Mouse (Mus musculus) hindbrain, embryonic 10.5 days (tissue): ENCODE data around the gene Rnf41. TPM values are rescaled to one million over a fixed set of nuclear protein-coding genes. Genes with fewer than 3 reads are reported as not detected.

ENCODE experiments used
- DNase-seq: peaks from one replicate; pipeline ENCODE4 v3.0.0-alpha.2; 2017; ENCODE audit warnings: low spot score
- H3K27ac ChIP-seq: fragments of 300-500 bp; sonication (generic); 2 replicates; pipeline ENCODE4 v1.5.1; 2016; ENCODE audit warnings: mild to moderate bottlenecking, moderate library complexity
- H3K27me3 ChIP-seq: fragments of 300-500 bp; sonication (generic); 2 replicates; pipeline ENCODE4 v1.6.1; 2016; ENCODE audit warnings: mild to moderate bottlenecking; ENCODE audit not compliant: poor library complexity, insufficient read depth, severe bottlenecking
- H3K36me3 ChIP-seq: fragments of 300-500 bp; sonication (generic); 2 replicates; pipeline ENCODE4 v1.6.1; 2016; ENCODE audit warnings: mild to moderate bottlenecking, moderate library complexity
- H3K4me1 ChIP-seq: fragments of 300-500 bp; sonication (generic); replicated peaks from 2 replicates; pipeline ENCODE4 v1.6.1; 2016; ENCODE audit warnings: mild to moderate bottlenecking
- H3K4me3 ChIP-seq: fragments of 300-500 bp; sonication (generic); 2 replicates; pipeline ENCODE4 v1.5.1; 2016; ENCODE audit warnings: mild to moderate bottlenecking, moderate library complexity
- H3K9me3 ChIP-seq: fragments of 300-500 bp; sonication (generic); 2 replicates; pipeline ENCODE4 v1.6.1; 2016; ENCODE audit warnings: mild to moderate bottlenecking, moderate library complexity
- WGBS: fragments of 180-500 bp; shearing (Covaris S2); methylation state at CpG from one replicate; pipeline ENCODE4 v1.1.7; 2016; 5-methylcytosine and 5-hydroxymethylcytosine counted together
- polyA plus RNA-seq: library from polyadenylated mRNA; unstranded; fragments of >200 nt; fragmentation: Nextera tagmentation; extraction: Ambion mirVana; gene quantifications from 2 replicates; pipeline ENCODE4 v1.2.1, GENCODE M21; 2016

Rnf41 gene
- polyA plus RNA-seq, 1 experiment from 2014 or later, result 46.7 TPM

DNA sequence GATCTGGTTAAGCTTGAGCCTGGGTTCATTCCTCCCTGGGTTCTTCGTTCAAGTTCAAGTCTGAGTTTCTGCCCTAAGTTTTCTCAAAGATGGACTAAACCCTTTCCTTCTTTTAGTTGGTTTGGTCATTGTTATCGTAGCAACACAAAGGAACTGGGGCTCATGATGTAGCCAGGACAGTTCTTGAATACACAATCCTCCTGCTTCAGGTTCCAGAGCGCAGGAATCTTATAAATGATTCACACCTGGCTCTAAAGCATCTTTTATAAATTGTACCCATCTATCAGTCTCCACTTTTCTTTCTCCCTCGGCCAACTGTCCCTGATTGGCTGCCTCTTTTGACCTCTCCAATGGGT lies 35.4 kb upstream of the Rnf41 start:
- Histone ChIP-seq H3K27ac (peak overlapping the region; percentile 98), H3K4me3 (peak overlapping the region; percentile 98), H3K36me3 (peaks cover 32% of the 10 kb centered on the region), H3K27me3 (no peaks in the 10 kb centered on the region), H3K9me3 (no peaks in the 10 kb centered on the region), H3K4me1 (peaks cover 28% of the 10 kb centered on the region)
- DNase-seq, result no peak
- WGBS, result 49% methylated on average over 4 of the region's 4 CpGs

DNA sequence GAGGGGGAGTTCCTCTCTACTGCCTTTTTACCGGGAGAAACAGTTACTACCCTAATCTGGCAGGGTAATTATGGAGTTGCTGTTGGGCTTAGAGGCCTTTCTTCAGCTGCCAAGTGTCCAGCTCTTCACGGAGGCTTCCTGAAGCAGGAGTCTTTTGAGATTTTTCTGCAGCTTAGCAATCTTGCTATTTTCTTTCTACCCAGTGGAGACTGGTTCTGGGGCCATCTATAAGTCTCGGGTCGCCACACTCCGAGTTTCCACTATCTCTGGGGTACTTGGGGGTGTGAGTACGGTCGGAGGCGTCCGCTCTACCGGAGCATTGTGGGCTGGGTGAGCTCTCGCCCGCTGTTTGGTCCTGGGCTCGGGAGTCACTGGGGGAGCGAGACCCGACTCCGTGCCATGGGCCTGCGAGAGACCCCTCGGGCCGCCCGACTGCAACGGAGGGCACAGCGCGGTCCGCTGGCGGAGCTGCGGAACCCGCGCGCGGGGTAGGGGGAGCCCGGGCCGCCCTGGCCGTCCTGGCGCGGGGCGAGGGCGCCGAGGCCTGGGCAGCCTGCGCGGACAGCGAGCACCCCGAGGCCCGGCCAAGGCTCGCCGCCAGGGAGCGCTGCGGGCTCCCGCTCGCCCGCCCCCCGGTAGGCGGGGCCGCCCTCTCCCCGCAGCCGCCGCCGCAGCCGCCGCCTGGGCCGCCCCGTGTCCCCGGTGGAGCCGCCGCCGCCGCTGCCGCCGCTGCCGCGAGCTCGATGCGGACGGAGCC lies 34.8 kb upstream of the Rnf41 start, which contains the start of gene Ankrd52:
TSS of gene Ankrd52 (plus strand) at position 661 of the 757 bp plus-strand sequence.
- Histone ChIP-seq H3K27me3 (no peaks in the 10 kb centered on the region), H3K4me1 (peaks cover 28% of the 10 kb centered on the region), H3K27ac (peak within 1 kb of the TSS; percentile 98), H3K4me3 (peak within 1 kb of the TSS; percentile 98), H3K9me3 (no peaks in the 10 kb centered on the region), H3K36me3 (peaks cover 37% of the 10 kb centered on the region)
- under 1% methylated on average over 72 of the region's 73 CpGs for WGBS
- peak; percentile 84 for DNase-seq

DNA sequence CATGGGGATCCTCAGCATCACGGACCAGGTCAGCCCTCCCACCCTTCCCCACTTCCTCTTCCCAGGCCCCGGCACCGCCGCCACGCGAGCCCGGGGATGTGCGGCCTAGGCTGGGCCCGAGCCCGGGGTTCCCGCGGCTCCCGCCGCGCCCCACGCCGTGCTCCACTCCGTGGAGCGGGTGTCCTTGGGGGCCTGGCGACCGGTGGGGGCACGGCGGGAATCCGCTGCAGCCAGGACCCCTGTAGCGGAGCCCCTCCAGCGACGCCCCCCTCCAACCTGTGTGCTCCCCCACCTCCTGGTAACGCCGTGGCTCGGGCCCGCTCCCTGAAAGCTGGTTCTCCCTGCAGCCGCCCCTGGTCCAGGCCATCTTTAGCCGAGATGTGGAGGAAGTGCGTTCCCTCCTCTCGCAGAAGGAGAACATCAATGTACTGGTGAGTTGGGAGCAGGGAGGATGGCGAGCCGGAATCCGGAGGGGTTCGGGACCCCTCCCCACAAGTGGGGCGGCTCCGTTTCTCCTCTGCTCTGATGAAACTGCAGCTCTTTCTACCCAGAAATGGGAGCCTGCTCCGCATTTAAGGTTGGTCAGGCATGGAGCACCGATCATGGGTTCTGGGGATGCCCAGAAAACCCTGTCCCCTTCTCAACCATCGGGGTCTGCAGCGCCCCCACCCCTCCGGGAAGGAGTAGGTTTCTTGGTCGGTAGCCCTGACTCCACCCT lies 34.1 kb upstream of the Rnf41 start:
- Histone ChIP-seq H3K27me3 (no peaks in the 10 kb centered on the region), H3K9me3 (no peaks in the 10 kb centered on the region), H3K36me3 (peaks cover 45% of the 10 kb centered on the region), H3K4me1 (peaks cover 28% of the 10 kb centered on the region), H3K4me3 (peak overlapping the region; percentile 98), H3K27ac (peak overlapping the region; percentile 98)
- peak; percentile 71 for DNase-seq
- WGBS, result under 1% methylated on average over 46 of the region's 47 CpGs

DNA sequence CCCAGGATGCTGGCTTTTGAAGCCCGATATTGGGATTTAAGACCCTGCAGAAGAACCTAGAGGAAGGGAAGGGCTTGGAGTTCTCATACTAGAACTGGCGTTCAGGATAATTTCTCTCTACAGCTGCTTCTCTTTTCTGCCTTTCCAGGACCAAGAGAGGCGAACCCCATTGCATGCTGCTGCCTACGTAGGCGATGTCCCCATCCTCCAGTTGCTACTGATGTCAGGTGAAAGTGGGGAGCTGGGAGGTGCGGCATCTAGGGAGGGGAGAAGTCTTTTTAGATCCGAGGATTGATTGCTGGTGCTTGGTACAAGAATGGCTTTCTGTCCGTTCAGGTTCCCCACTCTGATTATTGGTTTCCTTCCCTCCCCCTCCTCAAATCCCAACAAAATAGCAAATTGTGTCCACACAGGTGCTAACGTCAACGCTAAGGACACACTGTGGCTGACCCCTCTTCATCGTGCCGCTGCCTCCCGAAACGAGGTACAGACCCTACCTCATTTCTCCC lies 33.5 kb upstream of the Rnf41 start:
- Histone ChIP-seq H3K4me1 (peaks cover 28% of the 10 kb centered on the region), H3K4me3 (peak overlapping the region; percentile 98), H3K27me3 (no peaks in the 10 kb centered on the region), H3K36me3 (peaks cover 51% of the 10 kb centered on the region), H3K27ac (peak overlapping the region; percentile 98), H3K9me3 (no peaks in the 10 kb centered on the region)
- 61% methylated on average over 14 of the region's 14 CpGs for WGBS
- DNase-seq, result no peak

DNA sequence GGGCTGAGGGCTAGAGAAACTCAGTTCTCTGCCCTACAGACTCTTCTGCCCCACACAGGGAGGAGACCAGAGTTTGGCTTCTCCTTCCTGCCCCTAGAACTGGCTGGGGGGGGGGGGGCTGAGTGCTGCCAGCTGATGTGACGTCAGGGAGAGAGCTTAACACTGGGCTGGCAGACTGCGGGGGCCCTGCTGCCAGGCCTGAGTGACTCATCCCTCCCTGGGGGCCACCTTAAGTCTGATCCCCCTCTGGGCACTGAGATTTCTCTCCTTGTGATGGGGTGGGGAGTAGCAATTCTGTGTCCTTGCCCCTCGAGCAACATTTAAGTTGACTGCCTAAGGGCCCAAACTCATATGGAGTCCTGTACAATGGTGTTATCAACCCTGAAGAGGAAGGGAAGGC lies 33.0 kb upstream of the Rnf41 start:
- DNase-seq, result no peak
- no peaks in the 10 kb centered on the region for H3K27me3 ChIP-seq
- peak overlapping the region; percentile 98; the same call in 1 of the 2 replicates for H3K27ac ChIP-seq
- WGBS, result 78% methylated on average over 3 of the region's 3 CpGs
- no peaks in the 10 kb centered on the region for H3K9me3 ChIP-seq
- peaks cover 56% of the 10 kb centered on the region for H3K36me3 ChIP-seq
- H3K4me1 ChIP-seq, result peaks cover 28% of the 10 kb centered on the region
- H3K4me3 ChIP-seq, result peak overlapping the region; percentile 98

DNA sequence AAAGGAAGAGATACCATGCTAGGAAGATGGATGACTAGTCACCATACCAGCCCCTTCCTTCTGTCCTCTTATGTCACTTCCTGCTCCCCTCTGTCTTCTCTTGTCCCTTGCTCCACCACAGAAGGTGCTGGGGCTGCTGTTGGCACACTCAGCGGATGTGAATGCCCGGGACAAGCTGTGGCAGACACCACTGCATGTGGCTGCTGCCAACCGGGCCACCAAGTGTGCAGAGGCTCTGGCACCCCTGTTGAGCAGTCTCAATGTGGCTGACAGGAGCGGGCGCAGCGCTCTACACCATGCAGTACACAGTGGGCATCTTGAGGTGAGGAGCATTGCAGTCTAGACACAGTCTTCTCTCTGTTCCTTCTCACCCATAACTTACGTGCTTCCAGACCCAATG lies 32.2 kb upstream of the Rnf41 start:
- Histone ChIP-seq H3K27me3 (no peaks in the 10 kb centered on the region), H3K9me3 (no peaks in the 10 kb centered on the region), H3K36me3 (peaks cover 64% of the 10 kb centered on the region), H3K27ac (no peak overlapping the region), H3K4me1 (peaks cover 28% of the 10 kb centered on the region), H3K4me3 (no peak overlapping the region)
- DNase-seq, result no peak
- 98% methylated on average over 7 of the region's 7 CpGs for WGBS

DNA sequence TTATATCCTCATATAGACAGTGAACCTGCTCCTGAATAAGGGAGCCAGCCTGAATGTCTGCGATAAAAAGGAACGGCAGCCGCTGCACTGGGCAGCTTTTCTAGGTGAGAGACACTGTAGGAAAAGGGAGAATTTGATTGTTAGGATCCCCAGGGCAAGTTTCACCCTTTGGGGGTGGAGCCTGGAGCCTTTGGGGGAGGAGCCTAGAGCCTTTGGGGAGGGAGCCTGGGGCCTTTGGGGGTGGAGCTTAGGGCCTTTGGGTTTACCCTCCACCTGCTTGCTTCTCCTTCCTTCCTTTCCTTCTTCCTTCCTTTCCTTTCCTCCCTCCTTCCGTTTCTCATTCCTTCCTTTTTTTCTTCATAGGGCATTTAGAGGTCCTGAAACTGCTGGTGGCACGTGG lies 30.9 kb upstream of the Rnf41 start:
- peaks cover 28% of the 10 kb centered on the region for H3K4me1 ChIP-seq
- WGBS, result 88% methylated on average over 5 of the region's 5 CpGs
- H3K27me3 ChIP-seq, result no peaks in the 10 kb centered on the region
- H3K9me3 ChIP-seq, result no peaks in the 10 kb centered on the region
- DNase-seq, result no peak
- peaks cover 77% of the 10 kb centered on the region for H3K36me3 ChIP-seq
- no peak overlapping the region for H3K4me3 ChIP-seq
- H3K27ac ChIP-seq, result no peak overlapping the region

DNA sequence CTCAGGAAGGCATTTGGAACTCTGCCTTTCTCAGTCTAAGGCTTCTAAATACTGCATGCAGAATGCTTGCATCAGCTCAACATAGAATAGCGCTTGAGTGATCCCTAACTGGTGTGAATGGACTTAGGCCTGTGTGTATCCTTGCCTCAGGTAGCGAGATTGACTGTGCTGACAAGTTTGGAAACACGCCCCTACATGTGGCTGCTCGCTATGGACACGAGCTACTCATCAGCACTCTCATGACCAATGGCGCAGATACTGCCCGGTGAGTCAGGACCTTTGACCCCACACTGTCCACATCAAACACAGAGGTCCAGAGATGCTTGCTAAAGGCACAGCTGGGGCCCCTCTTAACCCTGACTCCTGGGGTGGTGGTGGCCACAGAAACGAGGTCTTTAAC lies 29.0 kb upstream of the Rnf41 start:
- 83% methylated on average over 8 of the region's 8 CpGs for WGBS
- H3K4me3 ChIP-seq, result no peak overlapping the region

DNA sequence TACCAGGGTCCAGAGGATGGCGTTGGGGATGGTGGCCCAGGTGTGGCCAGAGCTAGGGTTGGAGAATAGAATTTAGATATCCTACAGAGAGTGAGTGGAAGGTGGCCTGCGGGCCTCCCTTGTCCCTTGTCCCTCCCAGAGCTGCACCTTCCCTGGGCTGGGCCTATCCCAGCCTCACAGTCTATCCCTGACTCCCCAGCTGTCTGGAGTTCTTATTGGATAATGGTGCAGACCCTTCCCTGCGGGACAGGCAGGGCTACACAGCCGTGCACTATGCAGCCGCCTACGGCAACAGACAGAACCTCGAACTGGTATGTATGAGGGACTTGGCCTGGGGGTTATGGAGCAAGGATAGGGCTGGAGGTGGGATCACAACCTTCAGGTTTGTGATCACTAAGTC lies 25.6 kb upstream of the Rnf41 start:
- H3K4me1 ChIP-seq, result no peaks in the 10 kb centered on the region
- H3K36me3 ChIP-seq, result peaks cover 100% of the 10 kb centered on the region
- DNase-seq, result no peak
- WGBS, result 88% methylated on average over 7 of the region's 7 CpGs
- H3K27ac ChIP-seq, result no peak overlapping the region
- no peaks in the 10 kb centered on the region for H3K27me3 ChIP-seq
- H3K4me3 ChIP-seq, result no peak overlapping the region
- H3K9me3 ChIP-seq, result no peaks in the 10 kb centered on the region

More for the DNA sequence above, 29.0 kb upstream of the Rnf41 start:
- H3K27me3 ChIP-seq, result no peaks in the 10 kb centered on the region
- no peak overlapping the region for H3K27ac ChIP-seq
- no peaks in the 10 kb centered on the region for H3K9me3 ChIP-seq
- peaks cover 96% of the 10 kb centered on the region for H3K36me3 ChIP-seq
- no peak for DNase-seq
- H3K4me1 ChIP-seq, result peaks cover 18% of the 10 kb centered on the region

DNA sequence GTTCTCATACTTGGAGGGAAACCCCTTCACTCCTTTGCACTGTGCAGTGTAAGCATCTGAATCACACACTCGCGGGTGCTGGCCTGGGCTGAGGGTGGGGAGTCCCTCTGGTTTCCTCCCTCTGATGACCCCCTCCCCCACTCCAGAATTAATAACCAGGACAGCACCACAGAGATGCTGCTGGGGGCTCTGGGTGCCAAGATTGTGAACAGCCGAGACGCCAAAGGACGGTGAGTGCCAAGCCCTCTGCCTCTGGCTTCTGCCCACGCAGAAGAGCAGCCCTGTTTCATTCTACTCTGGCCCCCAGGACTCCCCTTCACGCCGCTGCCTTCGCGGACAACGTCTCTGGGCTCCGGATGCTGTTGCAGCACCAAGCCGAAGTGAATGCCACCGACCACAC lies 22.5 kb upstream of the Rnf41 start:
- WGBS, result 91% methylated on average over 14 of the region's 14 CpGs
- peaks cover 100% of the 10 kb centered on the region for H3K36me3 ChIP-seq

DNA sequence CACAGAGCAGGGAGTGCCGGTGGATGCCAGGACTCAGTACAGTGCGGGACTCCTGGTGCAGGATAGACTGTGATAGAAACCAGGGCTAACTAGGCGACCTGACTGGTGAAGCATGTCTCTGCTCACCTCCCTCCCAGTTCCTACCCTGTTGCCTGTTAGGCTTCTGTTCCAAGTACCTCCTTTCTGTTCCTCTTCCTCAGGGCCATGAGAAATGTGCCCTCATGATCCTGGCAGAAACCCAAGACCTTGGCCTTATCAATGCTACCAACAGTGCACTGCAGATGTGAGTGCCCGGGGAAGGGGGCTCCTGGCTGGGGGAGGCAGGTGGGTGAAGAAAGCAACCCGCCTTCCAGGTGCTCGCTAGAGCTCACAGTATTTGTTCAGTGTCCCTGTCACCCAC lies 21.9 kb upstream of the Rnf41 start:
- Histone ChIP-seq H3K27me3 (no peaks in the 10 kb centered on the region), H3K4me3 (no peak overlapping the region), H3K27ac (no peak overlapping the region), H3K9me3 (no peaks in the 10 kb centered on the region), H3K36me3 (peaks cover 100% of the 10 kb centered on the region), H3K4me1 (peaks cover 16% of the 10 kb centered on the region)
- no peak for DNase-seq
- WGBS, result 92% methylated on average over 6 of the region's 6 CpGs

More for the DNA sequence above, 22.5 kb upstream of the Rnf41 start:
- no peak for DNase-seq
- Histone ChIP-seq H3K27me3 (no peaks in the 10 kb centered on the region), H3K4me3 (no peak overlapping the region), H3K4me1 (peaks cover 13% of the 10 kb centered on the region), H3K9me3 (no peaks in the 10 kb centered on the region), H3K27ac (no peak overlapping the region)

DNA sequence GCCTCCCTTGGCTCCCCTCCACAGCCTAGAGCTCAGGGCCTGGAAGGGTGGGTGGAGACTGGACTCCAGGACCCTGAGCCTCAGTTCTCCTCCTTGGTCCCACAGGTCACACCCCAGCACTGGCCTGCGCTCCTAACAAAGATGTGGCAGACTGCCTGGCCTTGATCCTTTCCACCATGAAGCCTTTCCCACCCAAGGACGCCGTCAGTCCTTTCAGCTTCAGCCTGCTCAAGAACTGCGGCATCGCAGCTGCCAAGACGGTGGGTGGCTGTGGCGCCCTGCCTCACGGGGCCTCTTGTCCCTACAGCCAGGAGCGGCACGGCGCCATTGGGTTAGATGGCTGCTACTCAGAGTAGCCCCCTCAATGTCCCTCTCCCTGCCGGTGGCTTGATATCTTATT lies 21.1 kb upstream of the Rnf41 start:
- Histone ChIP-seq H3K9me3 (no peaks in the 10 kb centered on the region), H3K4me3 (no peak overlapping the region), H3K36me3 (peaks cover 100% of the 10 kb centered on the region), H3K4me1 (peaks cover 16% of the 10 kb centered on the region), H3K27me3 (no peaks in the 10 kb centered on the region), H3K27ac (no peak overlapping the region)
- WGBS, result 90% methylated on average over 12 of the region's 12 CpGs
- no peak for DNase-seq

DNA sequence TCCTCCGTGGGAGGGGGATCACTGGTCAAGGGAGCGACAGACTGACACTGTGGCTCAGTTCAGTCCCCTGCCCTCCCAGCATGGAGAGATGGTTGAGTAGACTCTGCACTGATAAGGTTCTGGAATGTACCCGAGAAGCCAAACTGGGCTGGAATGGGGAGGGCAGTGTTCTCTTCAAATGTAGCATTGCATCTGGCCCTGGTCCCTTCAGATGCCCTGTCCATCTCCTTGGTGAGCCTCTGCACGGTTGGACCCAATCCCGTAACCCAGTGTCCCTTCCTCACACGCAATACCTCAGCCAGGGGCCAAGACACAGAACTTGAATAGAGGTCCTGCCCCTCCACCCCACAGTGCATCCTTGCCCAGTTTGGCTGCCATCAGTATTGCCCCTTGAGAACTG lies 19.6 kb upstream of the Rnf41 start:
- 78% methylated on average over 6 of the region's 6 CpGs for WGBS
- no peaks in the 10 kb centered on the region for H3K9me3 ChIP-seq
- no peak for DNase-seq
- no peak overlapping the region for H3K4me3 ChIP-seq
- H3K27me3 ChIP-seq, result no peaks in the 10 kb centered on the region
- H3K4me1 ChIP-seq, result peaks cover 20% of the 10 kb centered on the region
- H3K27ac ChIP-seq, result no peak overlapping the region
- peaks cover 100% of the 10 kb centered on the region for H3K36me3 ChIP-seq
